Mouse (Mus musculus): ENCODE results near the gene Acot3. TPM values are rescaled to one million over a fixed set of nuclear protein-coding genes. Genes with fewer than 3 reads are reported as not detected.
"Not testable (repeated sequence)": the region's sequence is repeated elsewhere in the genome, so short reads cannot be mapped to it uniquely, and the experiment has no call there.

Acot3 gene
- polyA plus RNA-seq (2012; rRNA removed) = not detected in 2 replicates

GRCm38 (mm10) chr12:84051937-84052474 lies at the start of gene Acot3:
Gene Acot3 (plus strand): TSS chr12:84052144.
- 78% methylated on average over 5 of the region's 5 CpGs for WGBS
- Histone ChIP-seq H3K27me3 (ENCODE audit: control insufficient read depth, insufficient read depth, low read length) (peaks cover 12% of the 10 kb centered on the region), H3K4me1 (ENCODE audit: control insufficient read depth, insufficient read depth, insufficient read length, low read length) (peaks cover 3% of the 10 kb centered on the region; the same call in 1 of the 2 replicates), H3K36me3 (ENCODE audit: control insufficient read depth, insufficient read depth, low read length) (no peaks in the 10 kb centered on the region), H3K27ac (ENCODE audit: insufficient read depth, low read depth, low read length) (no peak within 1 kb of the TSS), H3K4me3 (ENCODE audit: low read depth, low read length) (no peak within 1 kb of the TSS)
- no peak for TF ChIP-seq POLR2A (IDR thresholded peaks at IDR 0.05; ENCODE audit: low read depth, low read length)
- TF ChIP-seq CTCF (IDR thresholded peaks at IDR 0.05; ENCODE audit: extremely low read depth, insufficient read length, insufficient replicate concordance, low read depth, low read length) = no peak

- 82% methylated on average over 1 of the region's 1 CpGs for WGBS
- Histone ChIP-seq H3K27ac (ENCODE audit: insufficient read depth, low read depth, low read length) (no peak overlapping the region), H3K4me3 (ENCODE audit: low read depth, low read length) (no peak overlapping the region), H3K27me3 (ENCODE audit: control insufficient read depth, insufficient read depth, low read length) (no peaks in the 10 kb centered on the region), H3K4me1 (ENCODE audit: control insufficient read depth, insufficient read depth, insufficient read length, low read length) (peaks cover 4% of the 10 kb centered on the region; the same call in 1 of the 2 replicates), H3K36me3 (ENCODE audit: control insufficient read depth, insufficient read depth, low read length) (no peaks in the 10 kb centered on the region)
- TF ChIP-seq CTCF (IDR thresholded peaks at IDR 0.05; ENCODE audit: extremely low read depth, insufficient read length, insufficient replicate concordance, low read depth, low read length) (no peak), POLR2A (IDR thresholded peaks at IDR 0.05; ENCODE audit: low read depth, low read length) (no peak)
These were observed 48.1 kb upstream of the Acot3 start for GRCm38 (mm10) chr12:84003866-84004265.

- TF ChIP-seq POLR2A (IDR thresholded peaks at IDR 0.05; ENCODE audit: low read depth, low read length) (no peak), CTCF (IDR thresholded peaks at IDR 0.05; ENCODE audit: extremely low read depth, insufficient read length, insufficient replicate concordance, low read depth, low read length) (no peak)
- Histone ChIP-seq H3K27me3 (ENCODE audit: control insufficient read depth, insufficient read depth, low read length) (no peaks in the 10 kb centered on the region), H3K27ac (ENCODE audit: insufficient read depth, low read depth, low read length) (no peak overlapping the region), H3K4me1 (ENCODE audit: control insufficient read depth, insufficient read depth, insufficient read length, low read length) (peaks cover 6% of the 10 kb centered on the region; the same call in 1 of the 2 replicates), H3K36me3 (ENCODE audit: control insufficient read depth, insufficient read depth, low read length) (no peaks in the 10 kb centered on the region), H3K4me3 (ENCODE audit: low read depth, low read length) (no peak overlapping the region)
- 85% methylated on average over 12 of the region's 12 CpGs for WGBS
These were observed 43.7 kb upstream of the Acot3 start for GRCm38 (mm10) chr12:84008251-84008650.

GRCm38 (mm10) chr12:84008729-84009128 lies 43.2 kb upstream of the Acot3 start:
- 42% methylated on average over 8 of the region's 8 CpGs for WGBS
- H3K4me3 ChIP-seq (ENCODE audit: low read depth, low read length) = no peak overlapping the region
- no peaks in the 10 kb centered on the region for H3K27me3 ChIP-seq (ENCODE audit: control insufficient read depth, insufficient read depth, low read length)
- TF ChIP-seq POLR2A (IDR thresholded peaks at IDR 0.05; ENCODE audit: low read depth, low read length) = no peak
- no peak for TF ChIP-seq CTCF (IDR thresholded peaks at IDR 0.05; ENCODE audit: extremely low read depth, insufficient read length, insufficient replicate concordance, low read depth, low read length)
- H3K4me1 ChIP-seq (ENCODE audit: control insufficient read depth, insufficient read depth, insufficient read length, low read length) = peaks cover 6% of the 10 kb centered on the region; the same call in 1 of the 2 replicates
- H3K27ac ChIP-seq (ENCODE audit: insufficient read depth, low read depth, low read length) = no peak overlapping the region
- H3K36me3 ChIP-seq (ENCODE audit: control insufficient read depth, insufficient read depth, low read length) = no peaks in the 10 kb centered on the region

GRCm38 (mm10) chr12:84009171-84009965 lies 42.6 kb upstream of the Acot3 start, which contains the start of gene Acot1:
Gene Acot1 (plus strand): TSS chr12:84009490.
- WGBS = under 1% methylated on average over 67 of the region's 70 CpGs
- H3K27me3 ChIP-seq (ENCODE audit: control insufficient read depth, insufficient read depth, low read length); H3K27ac ChIP-seq (ENCODE audit: insufficient read depth, low read depth, low read length); H3K36me3 ChIP-seq (ENCODE audit: control insufficient read depth, insufficient read depth, low read length); H3K4me1 ChIP-seq (ENCODE audit: control insufficient read depth, insufficient read depth, insufficient read length, low read length): not testable (repeated sequence)
- H3K4me3 ChIP-seq (ENCODE audit: low read depth, low read length) = peak within 1 kb of the TSS; percentile 64

GRCm38 (mm10) chr12:84010201-84010600 lies 41.7 kb upstream of the Acot3 start:
- Histone ChIP-seq H3K4me3 (ENCODE audit: low read depth, low read length) (no peak overlapping the region), H3K4me1 (ENCODE audit: control insufficient read depth, insufficient read depth, insufficient read length, low read length) (peaks cover 6% of the 10 kb centered on the region; the same call in 1 of the 2 replicates), H3K27ac (ENCODE audit: insufficient read depth, low read depth, low read length) (no peak overlapping the region), H3K27me3 (ENCODE audit: control insufficient read depth, insufficient read depth, low read length) (no peaks in the 10 kb centered on the region), H3K36me3 (ENCODE audit: control insufficient read depth, insufficient read depth, low read length) (no peaks in the 10 kb centered on the region)
- WGBS = 53% methylated on average over 3 of the region's 3 CpGs
- TF ChIP-seq POLR2A (IDR thresholded peaks at IDR 0.05; ENCODE audit: low read depth, low read length) (no peak), CTCF (IDR thresholded peaks at IDR 0.05; ENCODE audit: extremely low read depth, insufficient read length, insufficient replicate concordance, low read depth, low read length) (no peak)

- Histone ChIP-seq H3K27ac (ENCODE audit: insufficient read depth, low read depth, low read length) (no peak overlapping the region), H3K4me1 (ENCODE audit: control insufficient read depth, insufficient read depth, insufficient read length, low read length) (peaks cover 6% of the 10 kb centered on the region; the same call in 1 of the 2 replicates), H3K4me3 (ENCODE audit: low read depth, low read length) (no peak overlapping the region), H3K36me3 (ENCODE audit: control insufficient read depth, insufficient read depth, low read length) (no peaks in the 10 kb centered on the region), H3K27me3 (ENCODE audit: control insufficient read depth, insufficient read depth, low read length) (no peaks in the 10 kb centered on the region)
- 25% methylated on average over 12 of the region's 12 CpGs for WGBS
- no peak for TF ChIP-seq POLR2A (IDR thresholded peaks at IDR 0.05; ENCODE audit: low read depth, low read length)
- no peak for TF ChIP-seq CTCF (IDR thresholded peaks at IDR 0.05; ENCODE audit: extremely low read depth, insufficient read length, insufficient replicate concordance, low read depth, low read length)
These were observed 40.5 kb upstream of the Acot3 start for GRCm38 (mm10) chr12:84011251-84012040.
